Mouse (Mus musculus) right cerebral cortex, postnatal 4 days (tissue): ENCODE measurements around the gene Szt2.
A peak's percentile ranks its signal among the peaks of the same experiment; 100 is the strongest.

ENCODE experiments used
- DNase-seq: peaks from one replicate; pipeline ENCODE4 v3.0.0-alpha.2; 2022

The Szt2 gene

GRCm38 (mm10) chr4:118409142-118409900 is at the start of gene Szt2, which contains the start of gene Med8:
Szt2 (minus strand) TSS chr4:118409273.
Med8 (plus strand) TSS chr4:118409337.
- DNase-seq: peak; percentile 82

GRCm38 (mm10) chr4:118457345-118457975 is 48.4 kb upstream of the Szt2 start, which contains the start of gene Mpl:
Mpl (minus strand) TSS chr4:118457513.
- DNase-seq: no peak

GRCm38 (mm10) chr4:118446415-118447153 is 37.5 kb upstream of the Szt2 start:
- peak; percentile 24 for DNase-seq

GRCm38 (mm10) chr4:118445781-118446414 is 36.8 kb upstream of the Szt2 start:
- peak; percentile 26 for DNase-seq

GRCm38 (mm10) chr4:118445088-118445487 is 36.0 kb upstream of the Szt2 start:
- no peak for DNase-seq

GRCm38 (mm10) chr4:118437829-118438253 is 28.8 kb upstream of the Szt2 start:
- DNase-seq: no peak

- DNase-seq: peak; percentile 85
These were observed 27.9 kb upstream of the Szt2 start, which contains the start of gene Cdc20 for GRCm38 (mm10) chr4:118436820-118437603. Cdc20 (minus strand) TSS chr4:118437352.

- DNase-seq: no peak
These were observed 23.3 kb upstream of the Szt2 start for GRCm38 (mm10) chr4:118432332-118432731.

- DNase-seq: no peak
These were observed 20.3 kb upstream of the Szt2 start for GRCm38 (mm10) chr4:118429215-118429895.

- DNase-seq: no peak
These were observed 19.6 kb upstream of the Szt2 start for GRCm38 (mm10) chr4:118428531-118429214.

- DNase-seq: peak; percentile 73
These were observed 18.8 kb upstream of the Szt2 start, which contains the start of gene Elovl1 for GRCm38 (mm10) chr4:118427768-118428451. Elovl1 (plus strand) TSS chr4:118428093.

- DNase-seq: no peak
These were observed 18.3 kb upstream of the Szt2 start for GRCm38 (mm10) chr4:118427415-118427767.

GRCm38 (mm10) chr4:118425374-118425773 is 16.3 kb upstream of the Szt2 start:
- no peak for DNase-seq

- no peak for DNase-seq
These were observed 15.6 kb upstream of the Szt2 start for GRCm38 (mm10) chr4:118424541-118425160.

GRCm38 (mm10) chr4:118421384-118421783 is 12.3 kb upstream of the Szt2 start:
- no peak for DNase-seq

GRCm38 (mm10) chr4:118417112-118417797 is 8.2 kb upstream of the Szt2 start:
- DNase-seq: no peak

GRCm38 (mm10) chr4:118416329-118416728 is 7.3 kb upstream of the Szt2 start:
- DNase-seq: no peak

GRCm38 (mm10) chr4:118415779-118416178 is 6.7 kb upstream of the Szt2 start:
- no peak for DNase-seq

- no peak for DNase-seq
These were observed 4.5 kb upstream of the Szt2 start for GRCm38 (mm10) chr4:118413553-118413952.
